Mouse (Mus musculus): Measurements from ENCODE around the gene Tmem147.

Tmem147 gene

DNA sequence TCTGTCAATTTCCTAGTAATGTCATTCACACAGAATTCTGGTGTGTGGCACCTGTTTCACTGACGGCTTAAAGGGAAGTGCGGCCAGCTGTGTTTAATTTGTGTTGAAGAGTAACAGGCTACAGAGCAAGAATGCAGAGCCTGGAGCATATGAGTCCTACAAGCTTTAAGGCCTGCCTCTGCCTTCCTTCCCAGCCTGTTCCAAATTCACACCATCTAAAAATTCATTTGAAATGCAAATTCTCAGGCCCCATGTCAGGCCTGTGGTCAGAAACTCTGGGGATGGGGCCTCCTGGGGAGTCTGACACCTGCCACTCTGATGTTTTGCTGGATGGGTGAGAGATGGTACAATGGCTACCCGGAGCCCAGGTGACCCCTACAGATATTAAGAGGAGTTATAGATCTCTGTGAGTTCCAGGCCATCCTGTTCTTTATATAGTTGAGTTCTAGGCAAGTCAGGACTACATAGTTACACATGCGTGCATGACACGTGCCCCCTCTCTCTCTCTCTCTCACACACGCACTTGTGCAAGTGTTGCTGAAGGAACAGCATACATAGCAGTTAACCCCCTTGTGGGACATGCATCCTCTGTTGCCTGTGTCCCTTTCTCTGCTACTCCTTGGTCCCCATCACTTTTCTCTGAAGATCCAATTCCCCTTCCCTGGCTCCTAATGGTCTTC lies 5.9 kb downstream of the Tmem147 start:
- DNase-seq = no peak

DNA sequence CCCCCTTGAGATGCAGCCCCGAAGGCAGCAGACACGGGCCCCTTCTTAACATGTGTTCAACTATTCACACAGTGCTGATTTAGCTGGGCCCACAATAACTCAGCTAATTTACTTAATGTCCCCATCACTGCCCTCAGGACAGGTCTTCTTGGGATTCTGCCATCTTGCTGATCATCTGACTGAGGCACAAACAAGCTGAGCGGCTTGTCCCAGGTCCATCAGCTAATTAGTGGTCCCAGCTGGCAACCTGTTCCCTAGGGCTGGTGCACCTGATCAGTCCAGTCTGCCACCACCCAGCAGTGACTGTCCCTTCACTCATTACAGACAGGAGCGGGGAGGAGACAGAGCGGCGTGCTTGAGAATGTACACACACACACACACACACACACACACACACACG lies 8.1 kb downstream of the Tmem147 start:
- no peak for DNase-seq

DNA sequence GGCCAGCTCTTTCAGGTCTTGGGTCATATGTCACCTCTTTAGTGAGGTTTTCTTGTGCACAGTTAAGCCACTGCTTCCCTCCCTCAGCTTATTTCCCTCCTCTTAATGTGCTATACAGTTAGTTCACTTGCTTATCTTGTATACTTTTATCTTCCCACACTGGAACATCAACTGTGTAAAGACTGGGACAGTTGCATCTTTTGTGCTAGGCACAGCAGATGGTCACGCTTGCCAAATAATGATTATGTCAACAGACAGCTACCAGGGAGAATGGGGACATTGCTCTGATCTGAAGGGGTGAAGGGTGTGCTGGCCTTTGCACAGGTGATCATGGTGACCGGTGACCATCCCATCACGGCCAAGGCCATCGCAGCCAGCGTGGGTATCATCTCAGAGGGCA lies 9.7 kb downstream of the Tmem147 start:
- no peak for DNase-seq

DNA sequence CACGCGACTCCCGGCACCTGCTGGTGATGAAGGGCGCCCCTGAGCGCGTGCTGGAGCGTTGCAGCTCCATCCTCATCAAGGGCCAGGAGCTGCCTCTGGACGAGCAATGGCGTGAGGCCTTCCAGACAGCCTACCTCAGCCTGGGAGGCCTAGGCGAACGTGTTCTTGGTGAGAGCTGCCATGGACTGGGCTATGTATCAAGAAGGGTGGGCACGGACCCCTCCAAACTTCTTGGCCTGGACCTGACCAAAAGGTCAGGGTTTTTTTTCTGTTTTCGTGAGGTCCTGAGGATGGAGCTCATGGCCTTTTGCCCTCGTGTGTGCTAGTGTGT lies 11.7 kb downstream of the Tmem147 start:
- DNase-seq = no peak

DNA sequence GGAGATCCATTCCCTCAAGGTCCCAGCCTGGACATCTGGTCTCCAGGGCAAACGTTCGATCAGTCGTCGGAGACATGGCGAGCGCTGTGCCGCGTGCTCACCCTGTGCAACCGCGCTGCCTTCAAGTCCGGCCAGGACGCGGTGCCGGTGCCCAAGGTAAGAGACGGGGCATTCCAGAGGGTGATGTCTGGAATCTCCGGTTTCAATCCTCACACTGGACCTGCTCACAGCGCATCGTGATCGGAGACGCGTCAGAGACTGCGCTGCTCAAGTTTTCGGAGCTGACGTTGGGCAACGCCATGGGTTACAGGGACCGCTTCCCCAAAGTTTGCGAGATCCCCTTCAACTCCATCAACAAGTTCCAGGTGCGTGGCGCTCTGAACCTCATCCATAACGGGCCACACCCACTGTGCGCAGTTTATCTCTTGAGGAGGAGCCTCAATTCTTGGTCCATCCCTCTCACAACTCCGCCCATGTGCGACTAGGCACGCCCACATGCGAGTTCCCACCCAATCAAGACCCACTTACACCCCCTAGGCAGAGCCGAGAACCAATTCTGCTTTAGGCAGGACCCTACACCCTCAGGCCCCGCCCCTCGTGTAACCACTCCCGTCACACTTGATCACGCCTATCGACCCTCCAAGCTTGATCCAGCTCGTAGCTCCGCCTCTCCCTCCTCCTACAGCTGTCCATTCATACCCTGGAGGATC lies 12.2 kb downstream of the Tmem147 start:
- DNase-seq = peak; percentile 64

DNA sequence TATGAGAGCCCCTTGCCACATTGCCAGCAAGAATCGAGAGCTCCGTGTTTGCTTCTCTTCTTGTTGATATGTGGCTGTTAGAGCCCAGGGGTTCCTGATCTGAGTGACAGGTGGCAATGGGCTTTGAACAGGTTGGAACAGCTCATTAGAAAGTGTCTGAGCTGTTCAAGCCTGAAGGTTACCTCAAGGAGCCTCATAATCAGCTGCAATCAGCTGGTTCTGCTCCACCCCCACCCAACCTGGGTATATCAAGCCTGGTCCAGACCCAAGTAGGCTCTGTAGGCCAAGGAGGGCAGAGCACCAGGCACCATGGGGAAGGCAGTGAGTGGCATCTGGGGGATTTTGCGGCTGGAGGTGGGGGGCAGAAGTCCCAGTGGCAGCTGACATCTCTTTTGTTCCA lies 17.4 kb downstream of the Tmem147 start, which contains the start of gene Atp4a:
Atp4a (plus strand) TSS at position 268 of the 400 bp plus-strand sequence.
- DNase-seq = no peak

DNA sequence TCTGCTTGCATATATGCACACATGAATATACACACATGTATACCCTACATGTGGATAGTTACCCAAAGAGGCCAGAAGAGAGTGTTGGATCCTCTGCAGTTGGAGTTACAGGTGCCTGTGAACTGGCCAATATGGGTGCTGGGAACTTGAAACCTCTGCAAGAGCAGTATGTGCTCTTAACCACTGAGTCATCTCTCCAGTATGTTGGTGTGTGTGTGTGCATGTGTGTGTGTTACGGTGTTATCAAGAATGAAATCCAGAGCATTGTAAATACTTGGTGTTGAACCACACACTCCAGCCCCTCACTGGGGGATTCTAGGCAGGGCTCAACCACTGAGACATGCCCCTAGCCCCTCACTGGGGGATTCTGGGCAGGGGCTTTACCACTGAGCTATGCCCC lies 21.9 kb downstream of the Tmem147 start:
- no peak for DNase-seq

DNA sequence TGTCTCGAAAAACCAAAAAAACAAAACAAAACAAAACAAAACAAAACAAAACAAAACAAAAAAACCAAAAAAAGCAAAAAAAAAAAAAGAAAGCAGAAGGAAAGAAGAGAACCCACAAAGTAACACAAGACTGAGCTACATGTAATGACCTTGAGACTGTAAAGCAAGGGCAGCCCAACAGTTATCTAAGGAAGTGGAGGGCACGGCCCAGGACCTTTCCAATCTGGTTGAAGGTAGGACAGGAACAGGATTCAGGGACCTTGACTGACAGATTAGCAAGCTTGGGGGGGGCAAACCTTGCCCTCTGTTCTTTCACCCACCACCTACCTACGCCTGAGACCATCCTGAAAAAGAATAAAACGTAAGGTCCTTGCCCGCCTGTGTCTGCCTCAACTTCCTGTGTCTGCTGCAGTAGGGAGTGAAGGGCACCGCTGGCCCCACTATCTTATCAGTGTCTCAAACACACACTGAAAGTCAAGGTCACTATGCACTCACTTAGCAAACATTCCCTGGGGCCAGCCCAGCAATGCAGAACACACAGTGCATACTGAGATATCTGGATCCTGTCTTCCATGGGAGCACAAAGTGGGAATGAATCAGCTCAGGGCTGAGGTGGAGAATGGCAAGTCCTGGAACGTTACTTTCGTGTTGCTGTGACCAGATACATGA lies 23.0 kb downstream of the Tmem147 start:
- no peak for DNase-seq

DNA sequence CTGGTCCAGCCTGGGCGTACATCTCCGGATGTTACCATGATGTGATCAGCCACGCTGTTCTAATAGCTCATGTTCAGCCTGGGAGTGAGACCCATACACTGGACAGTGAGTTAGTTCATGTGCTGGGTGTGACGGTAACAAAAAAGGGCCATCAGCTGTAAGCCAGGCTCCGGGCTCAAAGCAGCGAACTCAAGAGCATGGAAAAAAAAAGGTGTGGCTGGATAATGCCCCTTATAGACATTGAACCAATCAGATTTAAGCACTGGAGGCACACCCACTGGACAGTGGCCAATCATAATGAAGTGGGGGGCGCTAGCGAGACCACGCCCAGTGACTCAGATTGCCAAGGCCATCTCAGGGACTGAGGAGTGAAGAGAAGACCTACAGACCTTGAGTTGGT lies 30.8 kb downstream of the Tmem147 start, which contains the start of gene 2200002J24Rik:
2200002J24Rik (plus strand) TSS at position 338 of the 400 bp plus-strand sequence.
- DNase-seq = peak; percentile 19

DNA sequence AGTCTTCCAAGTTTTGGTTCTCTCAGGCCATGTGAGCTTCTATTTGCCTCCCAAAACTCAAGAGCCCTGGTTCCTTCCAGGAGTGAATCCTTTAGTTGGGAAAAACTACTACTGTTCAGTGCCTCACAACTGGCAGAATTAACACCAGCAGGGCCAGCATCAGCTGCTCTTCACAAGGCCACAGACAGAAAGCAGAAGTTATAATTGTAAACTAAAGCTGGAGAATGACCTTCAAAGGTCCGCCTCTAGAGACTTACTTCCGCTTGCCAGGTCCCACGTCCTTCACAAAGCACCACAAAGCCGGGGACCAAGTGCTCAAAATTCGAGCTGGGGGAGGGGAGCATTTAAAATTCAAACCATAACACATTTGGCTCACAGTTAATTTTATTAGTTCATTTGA lies 31.2 kb downstream of the Tmem147 start:
- DNase-seq = peak; percentile 25

DNA sequence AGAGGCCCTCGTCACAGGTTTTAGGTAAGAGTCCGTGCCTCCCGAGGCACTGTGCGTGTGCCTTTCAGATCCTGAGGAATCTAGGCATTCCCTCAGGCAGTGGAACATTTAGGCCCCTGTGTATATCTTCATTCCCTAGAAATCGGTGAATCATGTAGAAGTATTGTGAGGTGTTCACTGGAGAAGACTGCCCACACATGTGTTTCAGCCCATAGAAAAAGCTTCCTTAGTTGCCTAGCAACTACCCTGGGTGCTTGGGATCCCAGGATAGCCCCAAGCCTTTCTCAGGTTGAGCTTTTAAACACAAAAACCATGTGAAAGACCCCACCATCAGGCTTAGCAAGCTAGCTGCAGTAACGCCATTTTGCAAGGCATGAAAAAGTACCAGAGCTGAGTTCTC lies 41.0 kb downstream of the Tmem147 start:
- no peak for DNase-seq

DNA sequence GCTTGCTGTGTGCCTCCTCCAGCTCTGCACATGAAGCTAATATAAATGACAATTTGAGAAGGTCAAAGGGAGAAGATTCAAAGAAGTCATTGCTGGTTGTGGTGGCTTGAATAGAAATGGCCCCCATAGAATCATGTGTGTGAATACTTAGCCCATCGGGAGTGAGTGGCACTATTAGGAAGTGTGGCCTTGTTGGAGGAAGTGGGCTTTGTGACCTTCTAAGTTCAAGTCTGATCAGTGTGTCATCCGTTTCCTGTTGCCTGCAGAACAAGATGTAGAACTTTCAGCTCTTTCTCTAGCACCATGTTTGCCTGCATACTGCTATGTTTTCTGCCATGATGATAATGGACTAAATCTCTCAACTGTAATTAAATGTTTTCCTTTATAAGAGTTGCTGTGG lies 45.9 kb downstream of the Tmem147 start:
- no peak for DNase-seq

DNA sequence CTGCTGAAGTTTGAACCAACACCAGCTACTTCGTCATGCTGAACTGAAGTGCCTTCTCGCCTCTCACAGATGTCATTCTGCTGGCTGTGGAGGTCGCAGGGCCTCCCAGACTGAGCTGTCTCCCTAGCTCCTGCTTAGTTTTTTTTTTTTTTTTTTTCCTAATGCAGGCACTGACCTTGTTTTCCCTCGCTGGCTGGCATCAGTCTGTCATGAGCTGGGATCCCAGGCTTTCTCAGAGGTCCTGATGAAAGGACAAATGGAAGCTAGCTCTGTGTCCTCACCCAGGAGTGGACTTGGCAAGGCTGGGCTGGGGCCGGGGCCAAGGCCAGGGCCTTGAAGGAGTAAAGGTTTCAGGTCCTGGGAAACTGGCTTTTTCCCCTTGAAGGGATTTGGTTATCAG lies 47.4 kb downstream of the Tmem147 start:
- DNase-seq = no peak

DNA sequence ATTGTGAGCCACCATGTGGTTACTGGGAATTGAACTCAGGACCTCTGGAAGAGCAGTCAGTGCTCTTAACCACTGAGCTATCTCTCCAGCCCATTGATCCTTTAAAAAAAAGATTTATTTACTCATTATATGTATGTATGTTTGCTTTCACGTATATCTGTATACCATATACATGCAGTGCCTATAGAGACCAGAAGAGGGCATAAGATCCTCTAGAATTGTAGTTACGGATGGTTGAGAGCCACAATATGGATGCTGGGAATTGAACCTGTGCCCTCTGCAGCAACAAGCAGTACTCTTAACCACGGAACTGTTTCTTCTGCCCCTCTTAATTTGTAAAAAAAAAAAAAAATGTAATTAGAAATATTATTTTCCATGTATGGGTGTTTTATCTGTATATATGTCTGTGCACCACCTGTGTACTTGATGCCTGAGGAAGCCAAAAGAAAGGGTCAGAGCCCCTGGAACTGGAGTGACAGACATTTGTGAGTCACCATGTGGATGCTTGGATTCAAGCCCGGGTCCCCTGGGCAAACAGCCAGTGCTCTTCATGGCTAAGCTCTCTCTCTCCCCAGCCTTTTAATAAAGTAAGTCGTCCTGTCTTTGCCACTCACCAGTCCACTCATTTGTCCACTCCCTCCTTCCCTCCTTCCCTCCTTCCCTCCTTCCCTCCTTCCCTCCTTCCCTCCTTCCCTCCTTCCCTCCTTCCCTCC lies 50.9 kb downstream of the Tmem147 start:
- DNase-seq = no peak
